Mouse (Mus musculus): Measurements from ENCODE around the gene Olfr1356.
"Not testable (repeated sequence)": the region's sequence is repeated elsewhere in the genome, so short reads cannot be mapped to it uniquely, and the experiment has no call there.

The Olfr1356 gene

DNA sequence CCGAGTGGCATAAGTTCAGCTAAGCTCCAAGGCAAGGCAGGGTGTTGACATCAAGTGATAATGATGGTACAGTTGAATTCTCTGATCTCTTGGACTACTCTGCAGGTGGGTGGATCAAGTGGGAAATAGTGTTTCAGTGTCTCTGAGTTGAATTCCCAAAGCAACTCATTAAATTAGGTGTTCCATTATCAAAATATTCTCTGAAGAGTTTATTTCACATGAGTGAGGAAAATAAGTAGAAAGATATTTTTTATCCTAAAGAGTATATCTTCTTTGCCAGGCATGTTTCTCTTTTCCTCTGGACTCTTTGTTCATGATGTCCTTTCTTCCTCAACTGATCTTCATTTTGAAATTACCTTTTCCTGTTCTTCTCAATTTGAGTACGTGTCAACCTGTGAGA, at the start of gene Olfr1356:
TSS of gene Olfr1356 (minus strand) at position 101 of the 400 bp plus-strand sequence.
- DNase-seq (ENCODE audit: low spot score) = no peak

DNA sequence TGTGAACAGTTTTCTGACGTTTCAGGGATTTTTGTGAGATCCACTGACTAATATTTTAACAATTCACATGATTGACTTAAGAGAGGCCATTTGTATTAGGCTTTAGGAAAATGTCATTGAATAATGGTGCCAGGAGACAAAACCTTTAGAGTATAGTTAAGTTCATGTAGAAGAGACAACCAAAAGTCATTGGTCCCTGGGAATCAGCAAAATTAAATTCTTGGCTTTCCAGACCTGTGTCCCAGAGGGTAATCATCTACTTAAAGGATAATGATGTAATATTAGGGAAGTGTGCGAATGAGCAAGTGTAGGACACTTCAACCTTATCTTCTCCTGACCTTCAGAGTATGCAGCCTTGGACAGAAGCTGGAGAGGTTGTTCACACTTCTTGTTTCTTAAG, 23.3 kb upstream of the Olfr1356 start, which contains the start of gene Olfr1355:
TSS of gene Olfr1355 (plus strand) at position 301 of the 400 bp plus-strand sequence.
- DNase-seq (ENCODE audit: low spot score) = no peak

DNA sequence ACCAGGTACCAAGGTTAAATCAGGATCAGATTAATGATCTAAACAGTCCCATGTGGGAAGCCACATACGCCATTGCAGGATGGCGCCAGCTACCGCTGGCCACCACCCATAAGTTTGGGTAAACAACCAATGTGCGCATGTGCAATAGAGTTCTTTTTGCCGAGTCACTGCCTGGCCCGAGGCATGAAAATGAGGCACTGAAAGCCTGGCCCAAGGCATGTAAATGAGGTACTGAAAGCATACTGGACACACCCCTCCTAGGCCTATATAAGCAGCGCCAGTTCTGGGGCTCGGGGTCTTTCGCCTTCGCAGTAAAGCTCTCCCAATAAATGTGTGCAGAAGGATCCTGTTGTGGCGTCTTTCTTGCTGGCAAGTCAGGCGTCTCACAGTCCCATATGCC, 11.5 kb downstream of the Olfr1356 start:
- not testable (repeated sequence) for DNase-seq (ENCODE audit: low spot score)

DNA sequence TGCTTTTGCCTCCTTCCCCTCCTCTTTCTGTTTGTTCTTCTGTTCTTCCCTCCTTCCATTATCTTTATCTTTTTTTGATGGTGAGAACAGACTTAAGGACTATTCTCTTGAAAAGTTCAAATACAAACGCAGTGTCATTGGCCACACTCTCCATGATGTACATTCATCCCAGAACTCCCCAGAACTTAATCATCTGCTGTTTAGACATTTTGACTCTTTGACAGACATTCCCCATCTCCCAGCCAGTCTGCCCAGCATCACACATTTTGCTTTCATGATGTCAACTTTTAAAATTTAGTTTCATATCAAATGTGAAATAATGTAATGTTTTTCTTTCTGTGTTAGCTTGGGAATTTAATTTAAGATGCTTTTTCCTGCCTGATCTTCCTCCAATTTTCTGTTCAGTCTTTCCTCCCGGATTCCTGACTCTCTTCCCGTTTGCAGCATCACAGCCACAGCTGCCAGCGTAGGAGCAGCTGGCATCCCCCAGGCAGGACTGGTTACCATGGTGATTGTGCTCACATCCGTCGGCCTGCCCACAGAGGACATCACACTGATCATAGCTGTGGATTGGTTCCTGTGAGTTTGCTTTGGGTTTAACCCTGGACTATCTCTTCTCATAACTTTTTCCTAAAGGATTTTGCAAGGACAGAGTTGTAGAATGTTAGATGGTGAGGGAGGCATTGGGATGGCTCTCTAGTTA, 39.5 kb downstream of the Olfr1356 start:
- peak; percentile 1 for DNase-seq (ENCODE audit: low spot score)

DNA sequence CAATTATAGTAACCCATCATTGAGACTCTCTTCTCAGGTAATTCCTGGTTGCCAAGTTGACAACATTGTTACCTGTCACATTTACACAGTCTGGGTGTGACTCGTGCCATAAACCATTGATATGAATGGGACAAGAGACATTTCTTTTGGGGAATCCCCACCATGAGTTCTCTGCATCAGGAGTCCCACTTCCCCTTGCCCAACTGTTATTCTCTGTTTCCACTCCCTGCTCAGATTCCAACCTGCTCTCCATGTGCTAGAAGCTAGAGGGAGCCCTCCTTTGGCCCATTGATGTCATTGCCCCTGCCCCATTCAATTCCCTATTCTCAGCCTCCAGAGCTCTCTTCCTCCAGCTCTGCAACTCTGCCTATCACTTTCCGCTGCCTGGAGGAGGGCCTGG, 50.5 kb downstream of the Olfr1356 start:
- DNase-seq (ENCODE audit: low spot score) = no peak
